Mouse (Mus musculus) cerebellum, adult 11 months (tissue): ENCODE measurements around the gene Fut4.
"Not testable (repeated sequence)": the region's sequence is repeated elsewhere in the genome, so short reads cannot be mapped to it uniquely, and the experiment has no call there.

Source experiments
- DNase-seq: peaks from one replicate; pipeline ENCODE4 v3.0.0; 2022

The Fut4 gene

GRCm38 (mm10) chr9:14724755-14725420 is 27.3 kb downstream of the Fut4 start:
- no peak for DNase-seq

GRCm38 (mm10) chr9:14721610-14722009 is 30.6 kb downstream of the Fut4 start:
- DNase-seq = no peak

- no peak for DNase-seq
Measured at GRCm38 (mm10) chr9:14720384-14720783, 31.8 kb downstream of the Fut4 start.

GRCm38 (mm10) chr9:14718332-14718691 is 33.9 kb downstream of the Fut4 start:
- no peak for DNase-seq

- DNase-seq = no peak
Measured at GRCm38 (mm10) chr9:14717689-14718331, 34.4 kb downstream of the Fut4 start.

- DNase-seq = no peak
Measured at GRCm38 (mm10) chr9:14715258-14715657, 36.9 kb downstream of the Fut4 start.

- DNase-seq = no peak
Measured at GRCm38 (mm10) chr9:14710910-14711309, 41.3 kb downstream of the Fut4 start.

GRCm38 (mm10) chr9:14705321-14706162 is 46.7 kb downstream of the Fut4 start:
- no peak for DNase-seq

- DNase-seq = not testable (repeated sequence)
Measured at GRCm38 (mm10) chr9:14700795-14701194, 51.4 kb downstream of the Fut4 start.

GRCm38 (mm10) chr9:14699288-14699640 is 52.9 kb downstream of the Fut4 start:
- no peak for DNase-seq

GRCm38 (mm10) chr9:14698582-14699287 is 53.5 kb downstream of the Fut4 start:
- DNase-seq = peak; percentile 66
